Mouse (Mus musculus) lung, postnatal 0 days (tissue): ENCODE data around the gene Fbxw11.
"Not testable (repeated sequence)": the region's sequence is repeated elsewhere in the genome, so short reads cannot be mapped to it uniquely, and the experiment has no call there.

Source experiments
- CTCF ChIP-seq: IDR thresholded peaks from 2 replicates; pipeline ENCODE4 v1.5.1; 2016; ENCODE audit warnings: antibody characterized with exemption, mild to moderate bottlenecking
- EP300 ChIP-seq: IDR thresholded peaks from 2 replicates; pipeline ENCODE4 v1.6.1; 2016; ENCODE audit warnings: antibody characterized with exemption, mild to moderate bottlenecking, control low read depth

DNA sequence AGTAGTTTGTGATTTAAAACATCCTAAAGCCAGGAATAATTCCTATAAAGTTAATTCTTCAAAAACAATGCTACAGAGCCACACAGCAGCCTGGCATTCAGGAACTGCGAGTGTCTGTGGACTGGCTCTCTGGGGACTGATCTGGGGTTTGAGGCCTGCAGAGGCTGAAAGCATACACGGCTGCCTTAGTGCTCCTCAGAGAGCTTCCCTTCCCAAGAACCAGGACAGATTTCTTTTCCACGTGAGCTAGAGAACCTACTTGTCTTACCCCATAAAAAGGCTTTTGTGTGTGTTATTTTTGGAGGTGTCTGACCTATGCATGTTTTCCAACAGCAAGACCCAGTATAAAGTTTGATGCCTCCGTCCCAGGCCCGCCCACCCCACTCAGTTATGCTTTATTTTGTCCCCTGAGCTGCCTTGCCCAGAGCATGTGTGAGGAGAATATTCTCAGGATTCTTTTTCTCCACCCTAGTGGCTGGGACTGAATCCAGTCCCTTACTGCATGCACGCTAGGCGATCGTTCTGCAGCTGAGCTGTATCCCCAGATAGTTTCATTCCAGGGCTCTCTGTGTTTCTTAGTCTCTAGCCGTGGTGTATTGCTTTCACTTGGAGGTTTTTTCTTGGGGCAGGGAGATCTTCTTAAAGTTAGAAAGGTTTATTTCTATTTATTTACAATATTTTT lies 51.9 kb downstream of the Fbxw11 start:
- TF ChIP-seq CTCF, EP300: not testable (repeated sequence)
